Mouse (Mus musculus) MEL-GATA-1-ER (cell line): ENCODE results near the gene Zfp324.
"Not testable (repeated sequence)": the region's sequence is repeated elsewhere in the genome, so short reads cannot be mapped to it uniquely, and the experiment has no call there.

Experiments used
- DNase-seq: peaks from one replicate; pipeline ENCODE4 v3.0.0-alpha.2; 2012; ENCODE audit warnings: low read depth; ENCODE audit errors: extremely low read depth

The Zfp324 gene

DNA sequence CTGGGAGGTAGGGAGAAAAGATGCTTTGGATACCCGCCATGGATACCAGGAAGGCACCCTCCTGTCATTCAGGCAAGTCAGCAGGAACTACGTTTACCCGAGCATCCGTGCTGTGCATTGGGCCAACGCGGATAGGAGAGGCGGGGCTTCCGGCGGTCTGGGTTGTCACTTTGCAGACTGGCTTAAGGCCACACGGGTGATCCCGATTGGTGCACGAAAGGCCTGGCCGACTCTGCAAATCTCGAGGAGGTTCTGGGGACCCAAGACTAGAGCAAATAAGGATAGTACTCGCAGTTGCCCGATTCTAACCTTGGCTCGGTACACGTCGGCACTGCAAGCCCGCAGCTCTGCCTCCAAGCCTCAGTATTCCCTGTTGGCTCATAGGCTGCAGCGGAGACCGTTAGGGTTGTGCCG, at the start of gene Zfp324:
Zfp324 (plus strand) TSS at position 161 of the 414 bp plus-strand sequence.
- DNase-seq = peak; percentile 93

DNA sequence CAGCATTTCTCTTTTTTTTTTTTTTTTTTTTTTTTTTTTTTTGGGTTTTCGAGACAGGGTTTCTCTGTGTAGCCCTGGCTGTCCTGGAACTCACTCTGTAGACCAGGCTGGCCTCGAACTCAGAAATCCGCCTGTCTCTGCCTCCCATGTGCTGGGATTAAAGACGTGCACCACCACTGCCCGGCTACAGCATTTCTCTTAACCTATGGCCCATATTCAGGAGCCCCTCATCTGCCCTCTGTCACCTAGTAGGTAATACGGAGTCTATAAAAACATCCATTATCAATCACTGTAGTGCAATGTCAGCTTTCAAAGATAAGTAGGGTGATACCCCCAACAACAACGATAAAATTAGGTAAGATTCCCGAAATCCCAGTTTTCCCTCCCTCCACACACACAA, 45.1 kb upstream of the Zfp324 start:
- DNase-seq = not testable (repeated sequence)

DNA sequence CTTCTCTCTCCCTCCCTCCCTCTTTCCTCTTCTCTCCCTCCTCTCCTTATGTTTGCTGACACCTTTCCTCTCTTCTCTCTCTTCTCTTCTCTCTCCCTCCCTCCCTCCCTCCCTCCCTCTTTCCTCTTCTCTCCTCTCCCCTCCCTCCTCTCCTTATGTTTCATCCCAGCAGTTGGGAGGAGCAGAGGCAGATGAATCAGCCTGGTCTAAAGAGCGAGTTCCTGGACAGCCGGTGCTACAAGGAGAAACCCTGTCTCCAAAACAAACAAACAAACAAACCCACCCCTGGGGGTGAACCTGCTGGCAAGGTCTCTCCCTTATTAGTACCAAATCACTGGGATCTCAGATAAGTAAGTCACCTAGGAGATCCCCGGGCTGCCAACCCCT, 44.3 kb upstream of the Zfp324 start:
- DNase-seq = no peak

DNA sequence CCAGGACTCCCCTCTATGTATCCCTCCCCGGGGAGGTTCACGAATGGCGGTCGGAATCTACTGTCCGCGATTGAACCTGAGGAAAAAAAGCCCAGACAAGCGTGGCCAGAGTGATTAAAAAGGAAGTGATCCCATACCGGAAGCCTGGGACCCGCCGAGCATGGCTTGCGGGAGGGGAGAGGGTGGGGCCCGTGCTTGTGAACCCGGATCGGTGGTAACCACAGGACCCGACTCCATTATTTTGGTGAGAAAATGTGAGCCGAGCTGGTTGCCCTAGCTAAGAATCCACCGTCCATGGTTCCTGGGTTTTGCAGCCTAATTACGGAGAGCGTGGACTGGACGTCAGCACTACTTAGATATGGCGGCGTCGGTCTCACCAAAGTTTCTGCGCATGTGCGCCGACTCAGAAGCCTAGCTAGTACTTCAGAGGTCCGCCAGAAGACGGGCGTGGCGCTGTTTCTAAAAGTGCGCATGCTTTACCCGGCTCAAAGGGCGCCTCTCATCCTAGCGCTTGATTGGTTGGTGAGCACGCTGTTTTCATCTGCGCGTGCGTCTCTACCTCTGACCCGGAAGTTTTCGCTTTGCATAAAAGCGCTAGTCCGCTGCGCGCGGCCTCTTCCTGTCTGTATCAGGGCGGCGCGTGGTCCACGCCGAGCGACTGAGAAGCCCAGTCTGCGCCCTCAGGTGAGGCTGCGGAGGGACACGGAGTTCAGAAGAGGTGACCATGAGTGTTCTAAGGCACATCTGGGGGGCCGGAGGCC, 43.8 kb upstream of the Zfp324 start, which contains the start of gene Rps5:
Rps5 (plus strand) TSS at position 586 of the 761 bp plus-strand sequence.
- DNase-seq = peak; percentile 97

DNA sequence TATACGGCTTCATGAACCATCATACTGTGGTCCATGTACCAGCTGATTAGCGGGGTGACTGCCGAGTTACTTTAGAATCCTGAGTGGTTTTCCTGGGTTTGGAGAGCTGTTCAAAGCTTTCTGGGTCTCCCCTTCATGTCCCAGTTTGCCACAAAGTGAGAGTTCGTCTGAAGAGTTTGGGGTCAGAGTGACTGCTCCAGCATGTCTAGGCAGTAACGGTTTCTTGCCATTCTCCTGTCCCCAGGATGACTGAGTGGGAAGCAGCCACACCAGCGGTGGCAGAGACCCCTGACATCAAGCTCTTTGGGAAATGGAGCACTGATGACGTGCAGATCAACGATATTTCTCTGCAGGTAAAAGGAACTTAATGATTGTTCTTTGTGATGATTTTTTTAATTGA, 42.9 kb upstream of the Zfp324 start:
- no peak for DNase-seq

DNA sequence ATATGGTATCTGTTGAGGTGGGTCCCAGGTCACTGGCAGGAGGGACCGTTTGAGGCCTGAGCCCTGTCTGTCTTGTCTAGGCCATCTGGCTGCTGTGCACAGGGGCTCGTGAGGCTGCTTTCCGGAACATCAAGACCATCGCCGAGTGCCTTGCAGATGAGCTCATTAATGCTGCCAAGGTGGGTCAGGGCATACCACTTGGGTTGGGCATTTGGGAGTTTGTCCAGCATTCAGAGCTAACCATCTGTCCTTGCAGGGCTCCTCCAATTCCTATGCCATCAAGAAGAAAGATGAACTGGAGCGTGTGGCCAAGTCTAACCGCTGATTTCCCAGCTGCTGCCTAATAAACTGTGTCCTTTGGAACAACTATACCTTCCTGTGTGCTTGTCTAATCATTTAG, 39.3 kb upstream of the Zfp324 start:
- no peak for DNase-seq

DNA sequence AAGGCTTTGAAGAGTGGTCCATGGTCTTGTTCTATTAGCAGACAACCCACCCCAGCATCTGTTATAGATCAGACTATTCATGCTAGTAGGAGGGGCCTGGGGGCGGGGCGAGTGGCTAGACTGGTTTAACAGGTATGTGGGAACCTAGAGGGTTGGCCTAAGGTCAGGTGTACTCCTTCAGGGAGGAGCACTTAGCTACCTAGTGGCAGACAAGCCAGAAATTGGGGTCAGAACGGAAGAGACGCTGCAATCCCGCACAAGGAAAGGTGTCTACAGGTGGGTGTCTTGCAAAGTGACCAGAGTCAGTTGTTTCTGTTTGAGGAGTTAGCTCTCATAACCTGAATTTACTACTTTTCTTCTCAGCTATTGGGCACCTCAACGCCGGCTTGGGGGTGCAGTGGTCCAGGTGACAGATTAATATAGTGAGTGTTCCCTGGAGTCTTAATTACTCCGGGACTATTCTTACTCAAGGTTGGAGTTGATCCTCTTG, 38.4 kb upstream of the Zfp324 start, which contains the start of gene Rnf225:
Rnf225 (plus strand) TSS at position 226 of the 490 bp plus-strand sequence.
- no peak for DNase-seq

DNA sequence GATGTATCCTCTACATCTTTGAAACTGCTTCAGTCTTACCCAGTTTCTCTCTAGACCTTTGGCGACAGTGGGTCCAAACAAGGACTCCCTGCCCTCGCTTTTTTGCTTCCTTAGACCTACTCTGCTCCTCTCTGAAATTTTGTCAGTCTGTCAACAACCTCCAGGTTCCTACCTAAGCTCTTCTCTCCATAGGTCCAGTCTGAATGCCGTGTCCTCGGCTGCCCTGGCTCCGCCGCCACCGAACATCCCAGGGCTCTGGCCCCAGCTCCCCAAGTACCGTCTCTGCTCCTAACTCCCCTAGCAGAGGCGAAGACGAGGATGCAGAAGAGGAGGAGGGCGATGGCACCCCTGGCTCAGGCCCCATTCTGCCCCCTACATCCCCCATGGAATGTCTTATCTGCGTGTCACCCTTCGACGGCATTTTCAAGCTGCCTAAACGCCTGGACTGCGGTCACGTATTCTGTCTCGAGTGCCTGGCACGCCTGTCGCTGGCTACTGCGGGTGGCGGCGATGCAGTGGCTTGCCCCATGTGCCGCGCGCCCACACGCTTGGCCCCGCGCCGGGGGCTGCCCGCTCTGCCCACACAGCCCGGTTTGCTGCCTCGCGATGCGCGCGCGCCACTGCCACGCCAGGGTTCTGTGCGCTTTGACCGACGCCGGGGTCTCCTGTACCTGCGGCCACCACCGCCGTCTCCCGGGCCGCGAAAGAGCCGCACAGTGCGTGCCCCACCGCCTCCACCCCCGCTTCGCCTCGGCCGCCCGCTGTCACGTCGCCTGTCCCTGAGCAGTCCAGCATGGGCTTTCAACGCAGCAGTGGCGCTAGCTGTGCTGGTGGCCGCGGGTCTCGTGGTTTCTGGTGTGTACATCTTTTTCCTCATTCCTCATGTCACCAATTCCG, 37.7 kb upstream of the Zfp324 start:
- DNase-seq = no peak

DNA sequence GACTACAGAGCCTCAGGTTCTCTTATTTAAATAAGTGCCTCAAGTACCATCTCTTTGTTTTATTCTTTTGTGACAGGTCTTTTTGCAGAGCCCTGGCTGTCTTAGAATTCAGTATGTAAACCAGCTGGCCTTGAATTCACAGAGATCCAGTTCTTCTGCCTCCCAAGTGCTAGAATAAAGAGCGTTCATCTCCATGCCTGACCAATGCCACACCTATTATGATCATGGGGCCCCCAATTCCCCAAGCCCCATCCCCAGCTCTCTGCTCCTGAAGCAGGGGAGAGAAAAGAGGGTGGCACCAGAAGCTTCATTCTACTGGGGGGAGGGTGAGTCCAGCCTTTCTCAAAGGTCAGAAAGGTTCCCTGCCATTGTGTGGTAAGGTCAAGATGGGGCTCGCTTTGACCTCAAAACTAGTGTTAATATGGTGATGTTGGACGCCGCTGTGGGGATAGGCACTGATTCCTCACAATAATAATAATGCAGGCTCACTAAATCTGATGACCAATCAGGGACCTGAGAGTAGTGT, 32.0 kb upstream of the Zfp324 start:
- no peak for DNase-seq

DNA sequence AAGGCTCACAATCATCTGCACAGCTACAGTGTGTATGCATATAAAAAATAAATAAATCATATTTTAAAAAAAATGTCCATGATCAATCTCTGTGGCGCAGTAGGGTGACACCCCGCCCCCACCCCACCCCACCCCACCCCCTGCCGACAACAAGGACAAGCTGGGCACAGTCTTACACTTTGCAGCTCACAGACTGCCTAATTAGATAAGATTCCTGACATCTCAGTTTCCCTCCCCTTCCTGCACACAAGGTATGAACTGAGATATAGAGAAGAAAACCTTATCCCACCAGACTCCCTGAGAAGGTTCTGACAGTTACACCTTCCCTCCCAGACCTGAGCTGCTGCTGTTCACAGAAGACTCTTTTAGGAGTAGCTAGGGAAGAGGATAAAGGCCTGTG, 30.8 kb upstream of the Zfp324 start:
- DNase-seq = no peak

DNA sequence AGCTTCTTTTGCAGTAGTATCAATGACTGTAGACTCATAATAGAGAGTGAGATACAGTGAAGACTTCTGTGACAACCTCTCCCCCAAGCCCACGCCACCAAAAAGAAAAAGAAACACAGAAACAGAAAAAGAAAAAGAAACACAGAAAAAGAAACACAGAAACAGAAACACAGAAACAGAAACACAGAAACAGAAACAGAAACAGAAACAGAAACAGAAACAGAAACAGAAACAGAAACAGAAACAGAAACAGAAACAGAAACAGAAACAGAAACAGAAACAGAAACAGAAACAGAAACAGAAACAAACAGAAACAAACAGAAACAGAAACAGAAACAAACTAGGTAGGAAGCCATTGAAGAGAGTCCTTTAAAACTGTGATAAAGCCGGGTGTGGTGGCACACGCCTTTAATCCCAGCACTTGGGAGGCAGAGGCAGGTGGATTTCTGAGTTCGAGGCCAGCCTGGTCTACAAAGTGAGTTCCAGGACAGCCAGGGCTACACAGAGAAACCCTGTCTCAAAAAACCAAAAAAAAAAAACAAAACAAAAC, 28.3 kb upstream of the Zfp324 start:
- DNase-seq = not testable (repeated sequence)

DNA sequence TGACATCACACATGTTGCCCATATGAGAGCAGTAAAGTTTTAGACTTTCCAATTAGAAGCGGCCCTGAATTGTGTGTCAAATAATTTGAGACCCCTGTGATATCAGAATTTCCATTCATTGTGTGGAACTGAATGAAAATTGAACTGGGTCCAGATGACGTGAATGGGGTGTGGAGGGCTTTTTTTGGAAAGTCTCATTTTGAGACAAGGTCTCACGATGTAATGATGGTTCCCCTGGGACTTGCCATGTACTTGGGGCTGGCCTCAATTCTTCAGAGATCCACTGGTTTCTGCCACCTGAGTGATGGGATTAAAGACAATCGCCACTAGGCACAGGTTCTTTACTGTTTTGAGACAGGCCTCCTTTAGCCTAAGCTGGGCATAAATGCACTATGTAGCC, 25.0 kb upstream of the Zfp324 start:
- no peak for DNase-seq

DNA sequence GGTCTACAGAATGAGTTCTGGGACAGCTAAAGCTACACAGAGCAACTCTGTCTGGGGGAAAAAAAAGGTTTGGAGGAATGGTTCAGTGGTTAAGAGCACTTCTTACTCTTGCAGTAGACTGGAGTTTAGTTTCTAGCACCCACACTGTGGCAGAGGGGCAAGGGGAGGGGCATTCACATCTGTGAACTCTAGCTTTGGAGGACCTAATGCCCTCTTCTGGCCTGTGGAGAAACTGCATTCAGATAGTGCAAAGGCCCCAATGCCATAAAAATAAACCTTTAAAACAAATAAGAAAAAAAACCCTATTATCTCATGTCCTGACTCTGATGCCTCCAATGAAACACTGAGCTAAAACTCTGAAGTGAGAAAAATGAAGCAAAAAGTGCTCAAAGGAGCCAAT, 22.1 kb upstream of the Zfp324 start:
- no peak for DNase-seq

DNA sequence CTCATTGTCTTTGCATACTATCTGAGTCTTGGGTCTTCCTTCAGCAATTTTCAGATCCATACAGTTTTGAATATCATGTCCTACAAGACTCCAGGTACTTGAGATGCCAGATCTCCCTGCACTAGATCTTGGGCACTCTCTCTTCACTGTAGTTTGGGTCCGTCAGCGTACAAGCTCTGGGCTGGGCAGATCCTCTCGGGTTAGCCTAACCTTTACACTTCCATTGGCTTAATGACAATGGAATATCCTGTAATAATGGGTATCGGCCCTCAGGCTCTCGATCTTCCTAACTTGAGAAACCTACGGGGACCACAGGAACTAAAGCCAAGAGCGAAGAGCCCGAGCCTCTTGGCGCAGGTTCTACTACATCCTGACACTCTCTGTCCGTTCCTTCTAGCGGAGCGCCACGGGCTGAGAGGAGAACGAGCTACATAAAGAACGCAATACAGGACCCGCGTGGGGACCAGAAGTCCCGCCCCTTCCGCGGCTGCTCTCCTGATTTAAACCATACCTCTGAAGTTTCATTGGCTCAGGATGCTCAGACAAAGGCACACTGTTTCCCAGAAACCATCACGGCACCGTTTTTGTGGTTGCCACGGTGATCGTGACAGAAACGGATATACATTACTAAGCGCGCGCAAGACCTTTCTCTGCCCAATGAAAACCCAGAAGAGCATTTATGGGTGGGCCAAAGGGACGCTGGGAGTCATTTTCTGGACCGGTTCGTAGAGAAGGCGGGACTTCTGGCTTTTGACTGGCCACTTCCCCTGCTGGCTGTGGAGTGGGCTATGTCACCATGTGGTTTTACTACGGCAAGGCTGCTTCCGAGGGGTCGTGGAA, 16.4 kb upstream of the Zfp324 start:
- DNase-seq = peak; percentile 99

DNA sequence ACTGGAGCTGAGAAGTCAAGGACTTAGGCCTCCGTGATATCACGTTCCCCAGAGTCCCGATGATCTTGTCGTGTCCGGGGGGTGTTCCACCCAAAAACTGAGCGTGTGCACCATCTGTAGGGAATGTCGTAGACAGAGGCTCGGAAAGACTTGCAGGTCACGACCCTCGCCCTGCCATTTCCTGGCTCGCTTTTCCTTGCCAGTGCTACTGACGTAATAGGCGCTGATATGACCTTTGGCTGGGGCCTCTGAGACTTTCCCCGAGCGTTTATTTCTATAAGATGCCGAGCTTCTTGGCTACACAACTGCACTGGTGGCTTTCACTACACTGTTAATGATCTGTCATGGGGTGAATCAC, 15.8 kb upstream of the Zfp324 start:
- no peak for DNase-seq

DNA sequence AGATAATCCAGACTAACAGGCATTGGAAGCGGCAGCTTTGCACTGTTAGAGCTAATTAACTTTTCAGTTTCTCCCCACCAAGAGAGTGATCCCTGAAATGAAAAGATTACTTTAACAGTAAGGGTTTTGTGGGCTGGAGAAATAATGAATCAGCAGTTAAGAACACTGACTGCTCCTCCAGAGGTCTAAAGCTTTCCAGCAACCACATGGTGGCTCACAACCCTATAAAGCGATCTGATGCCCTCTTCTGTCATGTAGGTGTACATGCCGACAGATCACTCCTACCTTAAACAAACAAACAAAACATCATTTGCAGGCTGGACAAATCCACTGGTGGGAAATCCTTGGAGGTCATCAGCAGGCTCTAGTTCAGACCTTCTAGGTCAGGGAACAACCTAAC, 10.7 kb upstream of the Zfp324 start:
- DNase-seq = no peak

DNA sequence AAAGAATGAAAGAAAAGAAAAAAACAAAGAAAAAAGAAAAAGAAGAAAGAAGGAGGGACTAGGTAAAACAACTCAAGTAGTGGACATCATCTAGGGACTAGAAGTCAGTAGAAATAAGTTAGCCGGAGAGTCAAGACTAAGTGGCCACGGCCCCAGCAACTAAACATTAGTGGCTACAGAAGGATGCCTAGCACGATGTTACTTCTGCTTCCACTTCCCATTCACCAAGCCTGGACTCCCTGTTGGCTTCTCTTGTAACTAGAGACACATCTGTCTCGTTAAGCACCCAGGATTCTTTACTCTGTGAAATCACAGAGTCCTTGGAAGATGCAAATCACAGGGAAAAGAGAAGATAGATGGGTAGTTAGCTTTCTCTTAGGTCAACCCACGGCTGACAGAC, 8.1 kb upstream of the Zfp324 start:
- DNase-seq = peak; percentile 64

DNA sequence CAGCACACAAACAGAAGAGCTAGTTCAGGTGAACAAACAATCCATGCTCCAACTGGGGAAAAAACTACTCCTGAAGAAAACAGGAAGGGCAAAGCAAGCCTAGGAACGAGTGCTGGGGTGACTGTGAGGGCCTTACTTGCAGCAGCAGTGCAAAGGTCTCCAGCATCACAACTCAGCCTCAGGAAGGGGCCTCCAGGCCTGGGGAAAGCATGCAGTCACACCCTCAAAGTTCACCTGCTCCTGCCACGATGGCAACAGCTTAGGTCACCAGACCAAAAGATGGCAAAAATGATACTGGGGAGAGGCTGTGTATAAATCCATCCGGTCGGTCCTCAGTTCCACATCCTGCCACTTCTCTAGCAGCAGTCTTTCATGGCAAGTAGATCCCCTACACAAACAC, 6.7 kb upstream of the Zfp324 start:
- DNase-seq = no peak

DNA sequence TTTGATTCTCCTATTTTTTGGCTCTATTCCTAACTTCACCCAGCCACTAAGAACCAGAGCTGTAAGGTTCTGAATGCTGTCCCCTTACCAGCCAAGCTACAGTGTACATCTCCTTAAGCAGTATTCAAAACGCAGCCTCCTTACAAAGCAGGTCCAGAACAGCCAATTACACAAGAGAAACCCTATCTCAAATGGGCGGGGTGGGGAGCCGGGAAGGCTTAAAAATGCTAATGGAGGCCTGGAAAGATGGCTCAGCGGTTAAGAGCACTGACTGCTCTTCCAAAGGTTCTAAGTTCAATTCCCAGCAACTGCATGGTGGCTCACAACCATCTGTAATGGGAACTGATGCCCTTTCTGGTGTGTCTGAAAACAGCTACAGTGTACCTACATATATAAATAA, 5.9 kb upstream of the Zfp324 start:
- no peak for DNase-seq

DNA sequence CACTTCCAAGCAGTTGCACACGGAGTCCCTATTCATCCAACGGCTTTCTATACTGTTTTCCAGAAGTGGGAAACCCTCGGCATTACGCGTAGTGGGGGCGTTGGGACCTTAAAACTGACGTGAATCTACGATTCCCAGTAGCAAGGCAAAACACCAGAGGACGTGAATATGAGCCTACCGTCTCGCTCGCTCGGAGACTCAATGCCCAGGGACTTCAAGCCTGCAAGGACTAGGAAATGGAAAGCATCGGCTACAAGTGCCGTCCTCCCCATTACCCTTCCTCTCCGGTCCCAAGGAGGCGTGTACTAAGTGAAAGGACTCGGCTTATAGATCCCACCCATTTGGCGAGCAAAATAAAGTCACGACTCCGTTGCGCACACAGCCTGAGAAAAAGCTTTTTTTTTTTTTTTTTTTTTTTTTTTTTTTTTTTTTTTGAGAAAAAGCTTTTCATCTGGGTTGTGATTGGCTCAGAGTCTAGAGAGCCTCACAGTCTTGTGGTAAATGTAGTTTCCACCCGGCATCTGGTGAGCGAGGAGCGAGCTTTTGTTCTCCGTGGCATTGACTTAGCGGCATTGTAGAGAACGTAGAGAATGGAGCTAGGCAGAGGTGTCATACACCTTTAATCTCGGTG, 4.0 kb upstream of the Zfp324 start:
- peak; percentile 85 for DNase-seq
